Mouse (Mus musculus): ENCODE results near the gene Itga3. TPM values are rescaled to one million over a fixed set of nuclear protein-coding genes. Genes with fewer than 3 reads are reported as not detected.
A peak's percentile ranks its signal among the peaks of the same experiment; 100 is the strongest.

Gene Itga3
- polyA plus RNA-seq, 1 experiment from 2014 or later, result 20.3 TPM

DNA sequence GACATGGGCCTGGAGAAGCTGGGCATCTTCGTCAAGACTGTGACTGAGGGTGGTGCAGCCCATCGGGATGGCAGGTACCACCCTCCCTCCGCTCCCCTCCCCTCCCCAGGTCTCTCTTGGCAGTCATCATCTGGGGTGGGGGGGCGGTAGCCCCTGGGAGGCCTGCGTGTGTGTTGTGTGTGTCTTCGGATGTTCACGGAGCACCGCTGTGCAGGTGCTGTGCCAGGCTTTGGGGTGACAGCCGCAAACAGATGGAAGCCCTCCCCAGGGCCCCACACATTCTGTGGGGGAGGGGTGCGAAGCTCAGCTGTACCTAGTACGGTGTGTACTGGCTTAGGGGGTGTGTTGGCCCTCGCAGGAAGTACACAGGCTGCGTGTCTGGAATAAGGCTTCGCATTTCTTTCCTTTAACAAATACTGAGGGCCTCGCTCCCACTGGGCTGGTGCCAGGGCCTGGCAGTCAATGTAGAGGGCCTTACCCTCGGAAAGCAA, 78.5 kb downstream of the Itga3 start:
- no peak overlapping the region for H3K4me3 ChIP-seq (replicated peaks)
- H3K27ac ChIP-seq (replicated peaks), result peak overlapping the region; percentile 46
- H3K9me3 ChIP-seq (replicated peaks), result no peaks in the 10 kb centered on the region
- peak overlapping the region; percentile 3; the same call in 1 of the 2 replicates for H3K4me2 ChIP-seq
- peaks cover 60% of the 10 kb centered on the region for H3K36me3 ChIP-seq
- H3K4me1 ChIP-seq, result peaks cover 65% of the 10 kb centered on the region
- H3K9ac ChIP-seq (replicated peaks), result no peak overlapping the region
- no peaks in the 10 kb centered on the region for H3K27me3 ChIP-seq (replicated peaks)
- 55% methylated on average over 16 of the region's 16 CpGs for WGBS
- 0 out of 2 replicates have a peak, but pooled peaks have one; percentile 11 for ATAC-seq (ENCODE audit: low FRiP score)

DNA sequence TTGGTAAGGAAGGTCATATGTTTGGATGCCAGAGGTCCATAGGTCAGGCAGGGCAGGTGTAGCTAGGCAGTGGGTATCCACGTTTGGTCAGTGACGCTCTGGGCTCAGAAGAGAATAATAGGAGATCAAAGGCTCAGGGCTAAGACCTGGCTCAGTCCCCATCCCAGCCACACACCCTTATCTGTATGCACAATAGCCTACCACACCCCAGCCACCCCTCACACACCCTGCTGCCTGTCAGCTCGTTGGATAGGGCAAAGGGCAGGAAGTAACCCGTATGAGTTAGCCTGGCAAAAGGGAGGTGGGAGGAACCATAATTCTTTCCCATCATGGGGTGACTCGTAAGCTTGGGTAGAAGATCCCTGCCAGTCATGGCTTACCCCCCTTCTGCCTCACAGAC, 79.0 kb downstream of the Itga3 start:
- no peaks in the 10 kb centered on the region for H3K9me3 ChIP-seq (replicated peaks)
- H3K36me3 ChIP-seq, result peaks cover 55% of the 10 kb centered on the region
- H3K4me2 ChIP-seq, result peak overlapping the region; percentile 3; the same call in 1 of the 2 replicates
- H3K27ac ChIP-seq (replicated peaks), result peak overlapping the region; percentile 46; the same call in 1 of the 2 replicates
- H3K4me1 ChIP-seq, result peaks cover 70% of the 10 kb centered on the region
- H3K9ac ChIP-seq (replicated peaks), result no peak overlapping the region
- WGBS, result 57% methylated on average over 5 of the region's 5 CpGs
- no peaks in the 10 kb centered on the region for H3K27me3 ChIP-seq (replicated peaks)
- H3K4me3 ChIP-seq (replicated peaks), result no peak overlapping the region
- ATAC-seq (ENCODE audit: low FRiP score), result no peak

DNA sequence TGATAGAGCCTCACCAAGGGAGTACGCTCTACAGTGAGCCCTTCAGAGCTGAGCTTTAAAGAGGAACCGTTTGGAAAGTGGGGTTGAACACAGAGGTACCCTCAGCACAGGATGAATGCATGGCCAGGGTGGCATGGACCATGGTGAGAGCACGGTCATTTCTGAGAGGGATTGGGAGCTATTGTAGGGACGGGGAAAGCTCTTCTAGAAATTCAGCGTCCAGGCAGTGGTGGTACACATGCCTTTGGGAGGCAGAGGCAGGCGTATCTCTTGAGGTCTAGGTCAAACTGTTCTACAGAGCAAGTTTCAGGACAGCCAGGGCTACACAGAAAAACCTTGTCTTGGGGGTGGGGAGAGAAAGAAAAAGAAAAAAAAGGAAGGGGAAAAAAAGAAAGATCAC, 79.6 kb downstream of the Itga3 start:
- Histone ChIP-seq H3K27me3 (replicated peaks) (no peaks in the 10 kb centered on the region), H3K4me2 (peak overlapping the region; percentile 91), H3K9me3 (replicated peaks) (no peaks in the 10 kb centered on the region), H3K36me3 (peaks cover 49% of the 10 kb centered on the region), H3K27ac (replicated peaks) (no peak overlapping the region), H3K4me1 (peaks cover 75% of the 10 kb centered on the region), H3K4me3 (replicated peaks) (no peak overlapping the region), H3K9ac (replicated peaks) (no peak overlapping the region)
- ATAC-seq (ENCODE audit: low FRiP score), result no peak
- WGBS, result 96% methylated on average over 6 of the region's 6 CpGs

DNA sequence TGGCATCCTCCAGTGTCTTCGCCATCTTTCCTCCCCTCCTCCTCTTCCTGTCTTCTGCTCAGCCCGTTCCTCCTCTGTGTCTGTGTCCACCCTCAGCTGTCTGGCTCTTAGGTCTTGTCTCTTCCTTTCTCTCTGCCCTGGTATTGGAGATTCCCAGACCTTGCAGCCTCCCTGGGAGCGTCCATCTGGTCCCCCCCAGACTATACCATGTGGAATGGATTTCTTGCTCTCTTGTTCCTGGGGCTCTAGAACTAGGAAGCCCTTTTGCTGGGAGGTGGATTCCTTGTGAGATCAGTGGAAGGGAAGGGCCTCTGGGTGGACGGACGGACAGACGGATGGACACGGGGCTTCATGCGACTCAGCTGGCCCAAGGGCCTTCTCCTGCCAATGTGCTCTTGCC, 80.5 kb downstream of the Itga3 start:
- H3K36me3 ChIP-seq, result peaks cover 41% of the 10 kb centered on the region
- H3K27ac ChIP-seq (replicated peaks), result no peak overlapping the region
- H3K4me3 ChIP-seq (replicated peaks), result peak overlapping the region; percentile 89
- peak overlapping the region; percentile 91 for H3K4me2 ChIP-seq
- H3K9me3 ChIP-seq (replicated peaks), result no peaks in the 10 kb centered on the region
- 85% methylated on average over 8 of the region's 8 CpGs for WGBS
- H3K9ac ChIP-seq (replicated peaks), result peak overlapping the region; percentile 26; the same call in 1 of the 2 replicates
- no peak for ATAC-seq (ENCODE audit: low FRiP score)
- peaks cover 73% of the 10 kb centered on the region for H3K4me1 ChIP-seq
- no peaks in the 10 kb centered on the region for H3K27me3 ChIP-seq (replicated peaks)

DNA sequence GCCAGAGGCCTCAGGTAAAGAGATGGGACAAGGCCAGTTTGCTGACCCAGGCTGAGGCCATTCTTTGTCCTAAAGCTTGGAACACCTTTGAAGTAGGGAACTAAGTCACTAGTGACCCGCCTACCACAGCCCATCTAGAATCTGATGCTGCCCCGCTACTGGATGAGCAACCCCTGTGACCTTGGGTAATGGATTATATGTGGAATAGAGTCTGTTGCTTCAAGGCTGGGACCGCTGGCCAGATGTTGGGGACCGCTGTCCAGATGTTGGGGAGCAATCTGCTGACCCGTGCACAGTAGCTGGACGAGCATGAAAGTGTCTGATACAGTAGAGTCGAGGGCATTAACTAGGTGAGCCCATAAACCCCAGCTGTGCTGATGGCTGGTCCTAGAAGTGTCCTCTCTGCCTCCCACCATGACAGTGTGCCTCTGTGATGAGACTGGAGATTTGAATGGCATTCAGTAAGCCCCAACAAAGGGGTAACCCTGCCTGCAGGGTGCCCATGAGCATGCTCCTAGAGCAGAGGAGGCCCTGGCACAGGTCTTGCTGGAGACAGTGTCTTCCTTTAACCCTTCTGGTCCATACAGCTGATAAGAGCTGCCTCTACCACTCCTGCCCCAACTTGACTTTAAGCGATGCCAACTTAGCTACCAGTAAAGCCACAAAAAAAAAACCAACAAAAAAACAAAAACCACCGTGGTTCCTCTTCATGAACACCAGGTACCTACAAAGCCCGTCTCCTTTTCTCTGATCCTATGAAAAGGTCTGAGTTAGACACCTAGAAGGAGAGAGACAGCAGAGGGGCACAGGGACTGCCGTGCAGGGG, 81.4 kb downstream of the Itga3 start:
- Histone ChIP-seq H3K27ac (replicated peaks) (no peak overlapping the region), H3K9me3 (replicated peaks) (no peaks in the 10 kb centered on the region), H3K4me1 (peaks cover 69% of the 10 kb centered on the region), H3K27me3 (replicated peaks) (no peaks in the 10 kb centered on the region), H3K9ac (replicated peaks) (peak overlapping the region; percentile 99), H3K4me2 (peak overlapping the region; percentile 91), H3K36me3 (peaks cover 37% of the 10 kb centered on the region), H3K4me3 (replicated peaks) (peak overlapping the region; percentile 89)
- ATAC-seq (ENCODE audit: low FRiP score), result no peak
- 77% methylated on average over 11 of the region's 11 CpGs for WGBS

Other genes starting within 250 kb of the Itga3 start
- gene Col1a1, start 140.6 kb downstream of the Itga3 start, polyA plus RNA-seq (2015; fragmentation: Nextera tagmentation; extraction: Ambion mirVana), result 317 and 375 TPM in 2 replicates
- not detected in 2 replicates for gene Hils1, start 109.2 kb downstream of the Itga3 start, polyA plus RNA-seq (2015; fragmentation: Nextera tagmentation; extraction: Ambion mirVana)
- gene Sgca, start 100.5 kb downstream of the Itga3 start, polyA plus RNA-seq (2015; fragmentation: Nextera tagmentation; extraction: Ambion mirVana), result 0.77 and 1.4 TPM in 2 replicates
- 18.8 TPM in 2 replicates for gene Ppp1r9b, start 85.8 kb downstream of the Itga3 start, polyA plus RNA-seq (2015; fragmentation: Nextera tagmentation; extraction: Ambion mirVana)
- gene Samd14, start 66.9 kb downstream of the Itga3 start, polyA plus RNA-seq (2015; fragmentation: Nextera tagmentation; extraction: Ambion mirVana), result 139 and 167 TPM in 2 replicates
- gene Pdk2, start 35.4 kb downstream of the Itga3 start, polyA plus RNA-seq (2015; fragmentation: Nextera tagmentation; extraction: Ambion mirVana), result 24.9 and 27.1 TPM in 2 replicates
- 0.28 and 0.50 TPM in 2 replicates for gene Dlx3, start 43.3 kb upstream of the Itga3 start, polyA plus RNA-seq (2015; fragmentation: Nextera tagmentation; extraction: Ambion mirVana)
- not detected in 2 replicates for gene Dlx4, start 69.5 kb upstream of the Itga3 start, polyA plus RNA-seq (2015; fragmentation: Nextera tagmentation; extraction: Ambion mirVana)
- gene Tac4, start 184.7 kb upstream of the Itga3 start, polyA plus RNA-seq (2015; fragmentation: Nextera tagmentation; extraction: Ambion mirVana), result 0.20 TPM in 1 of 2 replicates, not detected in the other
- gene Kat7, start 233.4 kb upstream of the Itga3 start, polyA plus RNA-seq (2015; fragmentation: Nextera tagmentation; extraction: Ambion mirVana), result 56.8 and 63.6 TPM in 2 replicates